Mouse (Mus musculus): ENCODE measurements around the gene Vangl2. TPM values are rescaled to one million over a fixed set of nuclear protein-coding genes. Genes with fewer than 3 reads are reported as not detected.

The Vangl2 gene
- total RNA-seq (2022), result 1 to 10 TPM; 4.8 to 7.7 (median 5.1) TPM

DNA sequence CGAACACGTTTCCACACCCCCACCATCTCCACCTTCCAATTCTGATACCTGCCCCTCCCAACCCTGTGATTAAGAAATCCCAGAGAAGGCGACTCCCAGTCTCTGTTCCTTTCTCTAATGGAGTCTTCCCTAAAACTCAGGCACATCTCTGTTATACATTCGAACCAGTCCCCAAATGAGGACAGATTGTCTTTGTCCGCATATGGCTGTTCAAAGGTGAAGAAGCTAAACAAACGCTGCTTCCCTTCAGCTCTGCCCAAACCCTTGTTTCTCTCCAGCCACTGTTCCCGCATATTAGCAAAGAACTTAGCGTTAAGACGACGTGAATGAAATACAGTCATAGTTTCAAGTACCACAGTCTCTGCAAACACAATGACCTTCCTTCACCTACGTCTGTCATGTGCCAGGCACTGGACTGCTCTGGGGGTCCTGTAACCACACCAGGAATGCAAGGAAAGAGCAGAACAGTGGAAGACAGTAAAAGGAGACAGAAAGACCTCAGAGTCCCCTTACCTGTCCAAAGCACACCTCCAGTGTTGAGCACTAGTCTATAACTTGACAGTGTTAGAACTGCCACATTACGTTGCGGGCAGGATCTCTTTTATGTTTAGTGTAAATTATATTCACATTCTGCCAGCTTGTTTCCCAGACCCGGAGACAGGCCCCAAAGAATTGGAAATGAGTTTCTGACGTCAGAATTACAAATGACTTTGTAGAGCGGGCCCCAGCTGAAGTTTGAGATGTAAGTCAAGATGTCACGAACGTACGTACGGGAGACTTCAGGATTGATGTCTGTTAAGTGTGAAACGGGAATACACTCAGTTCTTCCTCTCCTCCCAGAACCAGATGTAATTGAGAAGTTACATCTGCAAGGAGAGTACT, at the start of gene Vangl2:
Gene Vangl2 (minus strand): TSS at position 51 of the 882 bp plus-strand sequence.
- no peak for DNase-seq

DNA sequence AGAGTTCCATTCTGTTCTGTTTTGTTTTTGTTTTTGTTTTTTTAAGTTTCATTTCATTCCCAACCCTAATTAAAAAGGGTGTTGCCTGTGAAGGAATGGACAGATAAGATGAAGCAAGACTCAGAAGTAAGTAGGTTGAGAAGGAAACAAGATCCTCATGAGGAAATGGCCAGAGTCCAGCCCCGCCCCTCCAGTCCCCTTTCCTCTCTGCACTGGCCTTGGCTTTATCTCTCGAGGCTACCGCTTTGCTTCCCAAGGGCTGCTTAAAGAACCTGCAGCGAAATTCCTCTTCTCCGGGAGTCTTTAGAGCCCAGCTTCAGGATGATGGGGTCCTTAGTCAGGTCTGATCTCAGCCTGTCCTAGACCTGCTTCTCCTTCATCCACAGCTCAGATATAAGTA, 49.7 kb upstream of the Vangl2 start:
- DNase-seq, result peak; percentile 41

DNA sequence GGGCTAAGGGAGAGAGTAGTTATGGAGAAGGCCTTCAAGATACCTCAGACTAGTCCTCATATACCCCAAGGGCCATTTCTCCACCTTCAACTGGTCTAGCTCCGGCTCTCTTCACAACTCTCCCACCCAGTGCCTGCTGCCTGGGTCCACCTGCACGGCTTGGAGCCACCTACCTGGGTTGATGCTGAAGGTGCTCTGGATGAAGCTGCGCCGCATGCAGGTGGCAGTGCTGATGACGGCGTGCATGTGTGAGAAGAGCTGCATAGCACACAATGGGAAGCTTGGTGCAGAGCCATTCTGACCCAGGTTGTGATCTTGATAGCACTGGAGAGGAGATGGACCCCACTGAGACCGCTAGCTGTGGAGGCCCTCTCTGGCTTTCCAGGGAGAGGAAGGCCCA, 44.4 kb upstream of the Vangl2 start:
- no peak for DNase-seq

DNA sequence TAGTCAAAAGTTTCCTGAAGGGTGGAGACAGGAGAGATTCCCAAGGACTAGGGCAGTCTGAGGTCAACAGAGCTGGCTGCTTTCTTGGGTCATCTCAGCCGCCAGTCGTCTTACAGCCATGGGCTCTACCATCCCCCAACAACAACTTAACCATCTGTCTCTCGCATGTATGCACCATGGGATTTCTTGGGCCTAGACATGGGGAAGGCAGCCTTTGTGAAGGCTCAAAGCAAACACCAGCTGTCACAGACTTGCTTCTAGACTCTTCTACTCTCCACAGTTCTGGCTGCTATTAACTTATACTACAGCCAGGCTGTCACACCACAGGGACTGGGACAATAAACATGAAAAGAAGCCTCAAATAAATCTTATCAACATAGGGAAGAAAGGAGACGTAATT, 43.3 kb upstream of the Vangl2 start:
- no peak for DNase-seq

DNA sequence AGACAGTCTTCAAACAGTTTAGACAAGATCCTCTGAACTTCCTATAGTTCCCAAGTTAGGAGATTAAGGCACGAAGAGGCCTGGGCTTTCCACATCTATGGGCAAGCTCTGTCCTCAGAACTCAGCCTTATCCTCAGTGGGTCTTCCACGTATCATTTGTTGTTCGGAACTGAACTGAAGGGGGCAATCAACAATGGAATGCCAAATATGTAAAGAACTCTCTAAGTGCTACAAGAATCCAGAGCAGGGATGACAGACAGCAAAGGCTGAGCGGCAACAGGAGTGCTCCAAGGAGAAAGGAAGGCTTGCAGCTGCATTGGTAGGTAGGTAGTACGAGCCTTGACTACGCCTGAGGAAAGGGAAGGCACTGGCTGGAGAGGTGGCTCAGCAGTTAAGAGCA, 42.0 kb upstream of the Vangl2 start:
- DNase-seq, result no peak

DNA sequence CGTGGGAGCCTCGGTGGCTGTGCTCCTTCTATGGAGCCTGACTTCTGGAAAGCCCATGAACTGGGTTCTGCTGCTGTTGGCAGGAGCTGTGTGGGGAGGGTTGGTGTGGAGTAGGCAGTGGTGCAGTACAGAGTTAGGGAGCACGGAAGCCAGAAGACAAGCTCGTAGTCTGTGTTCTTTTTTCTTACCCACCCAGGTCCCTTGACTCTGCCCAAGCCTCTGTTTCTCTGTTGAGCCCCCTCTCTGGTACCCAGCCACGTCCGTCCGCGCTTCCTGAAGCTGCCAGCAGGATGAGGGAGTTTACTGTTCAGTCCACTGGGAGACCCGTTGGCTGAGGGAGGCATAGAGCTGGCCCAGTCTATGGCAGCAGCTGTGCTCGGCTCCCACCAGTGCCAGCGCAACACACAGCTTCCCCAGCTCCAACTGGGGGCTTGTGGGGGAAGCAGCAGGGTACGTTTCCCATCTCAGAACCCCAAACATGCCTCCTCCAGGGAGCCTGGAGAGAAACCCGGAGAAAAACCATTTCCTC, 36.4 kb upstream of the Vangl2 start:
- no peak for DNase-seq

DNA sequence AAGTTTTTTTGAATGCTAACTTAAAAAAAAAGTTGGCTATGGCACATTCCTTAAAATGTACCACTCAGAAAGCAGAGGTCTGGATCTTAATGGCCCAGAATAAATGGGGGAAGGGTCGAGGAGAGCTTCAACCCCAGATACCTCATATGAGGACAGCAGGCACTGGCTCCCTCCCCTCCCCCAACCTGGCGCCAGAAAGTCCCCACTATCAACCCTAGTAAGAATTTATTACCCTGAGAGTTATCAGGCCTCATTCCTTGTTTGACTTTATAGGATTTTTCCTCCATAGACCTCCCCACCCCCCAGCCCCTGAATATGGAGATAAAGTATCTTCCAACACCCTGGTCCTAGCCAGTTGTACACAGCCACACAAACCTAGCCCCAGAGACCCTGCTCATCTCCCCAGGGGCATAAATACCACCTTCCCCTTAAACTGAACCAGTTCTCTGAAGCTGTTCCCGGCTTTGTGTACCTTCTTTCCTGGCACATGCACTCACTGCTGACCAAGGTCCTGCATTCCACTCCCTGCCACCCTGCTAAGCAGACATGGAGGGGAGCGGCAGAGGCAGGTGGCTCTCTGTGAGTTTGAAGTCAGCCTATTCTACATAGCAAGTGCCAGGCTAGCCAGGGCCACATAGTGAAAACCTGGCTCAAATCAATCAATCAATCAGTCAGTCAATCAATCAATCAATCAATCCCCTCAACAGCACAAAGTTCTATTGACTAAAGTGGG, 35.2 kb upstream of the Vangl2 start:
- DNase-seq, result no peak

DNA sequence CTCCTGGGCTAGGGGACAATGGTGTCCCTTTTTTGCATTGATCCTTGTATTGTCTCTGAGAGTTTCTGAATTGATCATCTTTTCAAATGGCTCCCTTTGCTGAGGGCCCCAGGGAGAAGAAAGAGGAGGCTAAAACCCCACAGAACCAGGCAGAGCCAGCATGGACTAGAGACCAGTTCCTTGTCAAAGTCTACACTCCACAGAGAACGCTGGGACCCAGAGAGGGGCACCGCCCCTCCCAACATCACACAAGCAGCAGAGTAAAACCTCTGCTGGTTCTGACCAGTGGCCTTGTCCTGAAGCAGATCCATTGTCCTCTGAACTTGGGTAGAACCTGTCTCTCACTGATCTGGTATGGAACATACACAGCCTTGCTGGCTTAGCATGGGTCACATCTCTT, 33.9 kb upstream of the Vangl2 start:
- DNase-seq, result no peak

DNA sequence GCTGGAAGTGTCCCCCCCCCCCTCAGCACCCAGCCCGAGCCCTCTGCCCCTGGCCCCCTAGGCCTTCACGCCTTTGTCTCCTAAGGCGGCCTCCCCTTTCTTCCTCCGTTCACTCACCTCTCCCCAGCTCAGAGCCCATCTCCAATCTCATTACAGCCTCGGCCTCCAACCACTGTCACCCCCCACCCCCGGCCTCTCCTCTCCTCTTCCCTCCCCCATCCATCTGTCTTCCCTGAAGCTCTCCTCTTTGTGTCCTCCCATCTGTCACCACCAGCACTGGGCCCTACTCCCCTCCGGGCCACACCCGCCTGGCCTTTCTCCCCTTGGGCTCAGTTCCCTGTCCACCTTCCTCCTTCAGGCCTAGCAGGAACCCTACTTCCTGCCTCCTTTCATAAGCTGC, 33.0 kb upstream of the Vangl2 start:
- no peak for DNase-seq

DNA sequence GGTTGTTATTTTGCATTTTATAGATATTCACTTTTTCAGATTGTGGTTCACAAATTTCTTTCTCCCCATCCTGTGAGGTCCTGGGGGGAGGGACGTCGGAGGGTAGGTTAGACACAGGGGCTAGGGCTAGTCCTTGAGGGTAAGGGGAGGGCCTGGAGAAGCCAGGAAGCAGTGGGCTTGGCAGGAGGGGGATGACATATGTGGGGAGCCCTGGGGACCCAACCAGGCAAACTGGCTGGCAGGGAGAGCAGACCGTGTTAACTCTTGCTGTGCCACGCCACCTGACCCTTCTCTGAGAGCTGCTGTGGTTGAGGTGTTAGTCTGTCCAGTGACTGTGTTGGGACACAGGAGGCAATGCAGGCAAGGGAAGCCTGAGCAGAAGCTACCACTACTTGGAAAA, 32.4 kb upstream of the Vangl2 start:
- DNase-seq, result no peak

DNA sequence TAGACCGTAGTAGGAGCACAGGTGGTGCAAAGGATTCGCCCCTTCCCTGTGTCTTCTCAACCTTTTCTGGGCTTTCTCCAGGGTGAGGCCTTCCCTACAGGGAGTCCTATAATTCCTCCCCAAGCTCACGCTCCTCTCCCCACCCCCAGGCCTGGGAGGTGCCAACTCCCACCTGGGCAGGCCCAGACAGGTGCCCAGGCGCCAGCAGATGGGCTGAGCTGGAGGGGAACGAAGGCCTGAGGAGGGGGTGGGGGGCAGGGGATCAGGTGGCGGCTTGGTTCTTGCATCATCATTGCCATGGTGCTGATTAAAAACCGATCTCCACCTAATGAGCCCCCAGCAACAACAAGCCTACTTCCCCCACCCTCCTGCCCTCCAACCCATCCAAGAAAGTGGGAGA, 30.6 kb upstream of the Vangl2 start:
- DNase-seq, result no peak

DNA sequence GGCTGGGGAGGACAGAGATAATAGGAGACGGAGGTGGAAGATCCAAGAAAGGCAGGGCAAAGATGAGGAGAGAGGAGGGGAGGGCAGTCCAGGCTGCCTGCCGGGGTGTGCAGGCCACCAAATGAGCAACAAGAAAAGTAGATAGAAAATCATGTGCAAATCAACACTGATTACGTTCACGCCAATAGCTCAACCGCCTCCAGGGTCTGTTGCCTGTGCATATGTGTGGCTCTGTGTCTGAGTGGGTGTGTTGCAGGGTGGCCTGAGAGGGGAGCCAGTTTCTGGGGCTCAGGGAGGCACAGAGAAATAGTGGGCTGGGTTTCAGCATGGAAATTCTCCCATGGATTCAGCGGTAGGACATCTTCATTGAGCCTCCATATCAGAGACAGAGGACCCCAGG, 30.1 kb upstream of the Vangl2 start:
- DNase-seq, result no peak

DNA sequence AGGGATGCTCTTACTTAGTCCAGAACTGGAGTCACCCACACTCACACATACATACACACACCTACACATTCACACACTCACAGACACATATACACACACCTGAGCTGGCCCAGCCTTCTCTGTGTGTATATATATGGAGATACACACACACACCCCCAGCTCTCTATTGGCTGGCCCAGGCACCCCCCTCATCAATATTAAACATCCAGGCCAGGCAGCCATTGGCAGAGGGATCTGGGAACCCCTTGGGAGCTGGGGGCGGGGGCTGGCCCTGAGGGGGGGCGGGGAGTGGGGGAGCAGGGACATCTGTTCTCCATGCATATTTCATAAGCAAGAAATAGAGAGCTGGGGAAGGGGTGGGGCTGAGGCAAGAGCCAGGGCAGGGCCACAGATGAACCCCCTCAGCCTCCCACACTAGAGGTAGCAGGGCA, 29.3 kb upstream of the Vangl2 start, which contains the start of gene Nhlh1:
Gene Nhlh1 (minus strand): TSS at position 83 of the 431 bp plus-strand sequence.
- no peak for DNase-seq

DNA sequence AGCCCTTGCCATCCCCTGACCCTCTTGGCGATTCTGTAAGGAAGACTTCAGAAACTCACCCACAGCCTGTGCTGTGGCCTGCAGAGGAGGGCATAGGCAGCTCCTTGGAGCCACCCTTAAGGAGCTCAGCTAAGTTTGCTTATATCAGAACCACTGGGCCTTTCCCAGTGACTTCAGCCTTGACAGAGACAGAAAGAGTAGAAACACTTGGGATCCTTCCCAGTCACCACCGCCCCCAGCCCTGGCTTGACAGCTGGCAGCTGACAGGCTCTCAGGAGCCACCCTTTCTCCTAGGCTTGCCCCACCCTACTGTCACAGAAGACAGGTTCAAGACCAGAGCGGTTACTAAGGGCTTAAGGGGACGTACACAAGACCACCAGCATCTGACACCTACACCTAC, 28.0 kb upstream of the Vangl2 start:
- no peak for DNase-seq

DNA sequence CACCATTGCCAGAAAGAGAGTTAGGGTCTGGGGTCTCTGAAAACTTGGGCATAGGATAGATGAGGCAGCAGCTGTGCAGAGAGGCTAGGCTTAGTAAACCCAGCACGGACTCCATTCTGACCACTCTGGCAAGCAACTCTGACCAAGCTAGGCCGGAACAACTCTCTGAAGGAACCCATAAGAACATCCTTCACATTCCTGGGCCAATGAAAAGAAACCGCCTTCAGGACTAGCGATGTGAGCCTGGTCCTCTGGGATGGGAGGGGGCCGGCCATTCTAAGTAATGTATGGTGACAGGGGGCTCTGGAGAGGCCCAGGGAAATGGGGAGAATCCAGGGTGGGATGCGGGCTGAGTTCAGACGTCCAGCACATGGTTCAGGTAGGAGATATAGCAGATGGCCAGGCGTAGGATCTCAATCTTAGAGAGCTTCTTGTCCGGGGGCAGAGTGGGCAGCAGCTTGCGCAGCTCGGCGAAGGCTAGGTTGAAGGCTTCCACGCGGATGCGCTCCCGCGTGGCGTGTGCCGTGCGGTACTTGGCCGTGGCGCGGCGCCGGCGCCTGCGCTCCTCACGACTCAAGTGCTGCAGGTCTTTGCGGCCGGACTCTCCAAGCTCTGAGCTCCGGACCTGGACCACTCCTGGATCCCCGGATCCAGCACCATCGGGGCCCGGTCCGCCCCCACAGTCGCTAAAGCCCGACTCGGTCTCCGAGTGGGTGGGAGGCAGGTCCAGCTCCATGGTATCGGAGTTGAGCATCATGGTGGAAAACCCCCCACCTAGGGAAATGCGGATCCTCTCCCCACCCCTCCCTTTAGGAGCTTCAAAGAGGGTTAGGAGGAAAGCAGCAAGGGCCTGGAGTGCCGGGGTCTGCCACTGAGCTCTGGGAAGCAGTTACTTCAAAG, 25.5 kb upstream of the Vangl2 start:
- DNase-seq, result no peak

DNA sequence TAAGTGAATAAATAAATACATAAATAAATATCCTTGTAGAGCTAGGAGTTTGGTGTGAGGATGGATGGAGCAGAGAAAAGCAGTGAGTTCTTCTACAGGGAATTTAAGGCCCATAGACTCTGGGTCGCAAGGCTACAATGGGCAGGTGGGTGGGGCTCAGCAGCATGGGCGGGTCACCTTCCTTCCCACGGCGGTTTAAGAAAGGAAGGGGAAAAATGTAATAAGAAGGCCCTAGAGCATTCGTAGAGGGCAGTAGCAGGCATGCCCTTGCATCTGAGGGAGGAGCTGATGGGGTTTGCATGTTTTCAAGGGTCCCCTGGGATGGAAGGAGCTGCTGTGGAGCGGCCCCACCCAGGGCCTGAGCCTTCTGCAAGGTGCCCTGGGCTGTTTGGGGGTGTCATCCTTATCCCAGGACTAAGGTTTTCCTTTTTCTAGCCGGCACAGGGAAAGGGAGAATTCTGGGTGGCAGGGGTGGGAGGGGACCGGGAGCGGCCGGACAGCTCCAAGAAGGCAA, 24.6 kb upstream of the Vangl2 start:
- no peak for DNase-seq

DNA sequence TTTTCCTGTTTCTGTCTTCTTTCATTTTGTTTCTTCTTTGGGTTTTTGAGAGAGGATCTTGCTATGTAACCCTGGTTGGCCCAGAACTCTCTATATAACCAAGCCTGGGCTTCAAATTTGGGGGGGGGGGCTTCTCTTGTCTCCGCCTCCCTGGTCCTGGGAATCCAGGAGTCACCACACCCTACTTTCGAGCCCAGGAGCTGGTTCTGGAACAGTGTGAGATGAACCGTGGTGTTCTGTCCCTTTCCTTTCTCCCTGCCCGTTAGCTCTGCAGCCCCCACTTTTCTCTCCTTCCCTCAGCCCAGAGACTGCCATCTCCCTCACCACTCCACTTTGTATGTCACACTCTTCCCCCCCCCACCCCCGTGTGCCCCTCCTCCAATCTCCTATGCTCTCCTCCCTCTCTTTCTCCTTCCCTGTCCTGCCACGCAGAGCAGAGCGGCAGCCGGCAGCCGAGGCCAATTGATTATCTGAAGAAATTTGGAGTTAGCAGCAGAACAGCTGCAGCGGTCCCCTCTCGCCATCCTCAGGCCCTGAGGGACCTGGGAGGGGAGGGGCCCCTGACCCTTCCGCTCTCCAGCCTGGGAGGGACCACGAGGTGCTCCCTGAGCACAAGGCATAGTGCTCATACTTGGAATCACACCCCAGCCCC, 21.0 kb upstream of the Vangl2 start:
- no peak for DNase-seq

DNA sequence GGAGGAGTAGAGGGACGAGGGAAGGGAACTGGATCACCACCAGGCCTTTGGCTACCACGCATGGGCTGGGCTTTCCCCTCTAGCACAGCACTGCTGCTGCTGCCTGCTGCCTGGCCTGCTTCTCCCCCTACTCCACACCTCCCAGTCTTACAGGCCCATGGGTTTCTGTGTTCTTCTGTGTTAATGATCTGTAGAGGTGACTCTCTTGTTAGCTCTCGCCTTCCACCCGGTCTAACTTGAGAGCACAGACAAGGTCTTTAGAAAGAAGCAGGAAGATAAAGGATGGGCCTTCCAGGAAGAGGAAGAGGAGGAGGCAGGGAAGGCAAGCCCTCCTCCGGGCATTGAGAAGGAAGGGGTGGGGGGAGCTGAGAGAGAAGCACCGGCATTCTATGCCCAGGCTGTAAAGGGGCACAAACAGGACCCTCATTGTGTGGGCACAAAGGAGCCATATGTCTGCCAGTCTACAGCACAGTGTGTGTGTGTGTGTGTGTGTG, 20.0 kb upstream of the Vangl2 start:
- DNase-seq, result no peak

DNA sequence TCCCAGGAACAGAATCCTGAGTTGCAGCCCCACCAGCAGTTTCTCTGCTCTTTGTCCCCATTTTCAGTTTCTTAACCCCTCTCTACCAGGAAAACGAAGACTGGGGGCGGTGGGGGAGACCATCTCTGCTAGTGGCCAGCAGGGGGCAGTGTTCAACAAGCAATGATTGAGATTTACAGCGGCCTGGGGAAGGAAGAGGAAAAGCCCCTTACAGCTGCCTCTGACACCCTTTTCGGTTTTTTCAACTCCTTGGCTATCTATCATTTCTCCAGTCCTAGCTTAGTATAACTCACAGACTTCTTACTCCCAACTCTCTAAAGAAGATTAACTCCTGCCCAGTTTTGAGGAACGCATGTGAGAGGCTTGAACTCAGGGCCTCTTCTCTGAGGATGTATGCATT, 18.7 kb upstream of the Vangl2 start:
- DNase-seq, result no peak

DNA sequence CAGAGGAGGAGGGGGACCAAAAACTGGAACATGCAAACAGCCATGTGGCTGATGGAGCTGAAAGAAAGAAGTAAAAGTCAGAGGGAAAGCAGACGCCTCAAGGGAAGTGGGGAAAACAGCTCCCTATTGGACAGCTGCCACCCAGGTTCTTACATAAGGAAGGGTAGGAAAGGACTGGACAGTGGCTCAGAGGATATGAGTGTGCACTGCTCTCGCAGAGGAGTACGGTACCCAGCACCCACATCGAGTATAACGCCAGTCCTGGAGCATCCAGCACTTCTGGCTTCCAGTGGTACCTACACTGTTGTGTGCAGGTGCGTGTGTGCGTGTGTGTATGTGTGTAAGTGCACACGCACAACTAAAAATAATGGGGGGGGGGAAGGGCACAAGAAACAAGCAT, 18.2 kb upstream of the Vangl2 start:
- no peak for DNase-seq

DNA sequence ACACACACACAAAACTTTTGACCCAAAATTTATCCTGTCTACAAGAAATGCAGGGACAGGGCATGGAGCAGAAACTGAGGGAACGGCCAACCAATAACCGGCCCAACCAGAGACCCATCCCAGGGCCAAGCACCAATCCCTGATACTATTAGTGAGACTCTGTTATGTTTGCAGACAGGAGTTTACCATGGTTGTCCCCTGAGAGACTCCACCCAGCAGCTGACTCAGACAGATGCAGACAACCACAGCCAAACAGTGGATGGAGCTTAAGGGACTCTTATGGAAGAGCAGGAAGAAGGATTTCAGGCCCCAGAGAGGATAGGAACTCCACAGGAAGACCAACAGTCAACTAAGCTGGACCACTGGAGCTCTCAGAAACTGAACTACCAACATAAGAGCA, 1.7 kb upstream of the Vangl2 start:
- no peak for DNase-seq

DNA sequence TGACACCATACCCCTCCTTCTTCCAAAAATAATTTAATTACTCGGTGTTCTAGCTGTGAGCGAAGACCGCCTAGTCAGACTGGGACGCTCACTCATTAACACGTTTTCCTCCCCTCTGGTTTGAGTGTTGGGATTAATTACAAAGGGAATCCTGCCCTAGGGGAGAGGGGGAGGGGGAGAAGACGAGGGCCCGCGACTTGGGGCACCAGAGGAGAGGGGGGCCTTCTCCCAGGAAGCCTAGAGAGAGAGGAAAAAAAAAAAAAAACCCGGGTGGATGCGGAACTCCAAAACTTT, 488 bp downstream of the Vangl2 start:
- DNase-seq, result no peak

Measured in adrenal gland, adult 8-10 months (tissue).